Mouse (Mus musculus) T-cell, adult 66 days (primary cell): Measurements from ENCODE around the gene Snx32. TPM values are rescaled to one million over a fixed set of nuclear protein-coding genes. Genes with fewer than 3 reads are reported as not detected.

Experiments
- total RNA-seq, 2 experiments: library from RNA; stranded (reverse); gene quantifications; 3 replicates in 1 of 2; 4 replicates in 1 of 2; pipeline ENCODE4 v1.2.4; 2023

Gene Snx32
- 10 to 100 TPM in 1 of 2 experiments, 1 to 10 TPM in 1; 9.2 to 10.5 TPM for total RNA-seq

DNA sequence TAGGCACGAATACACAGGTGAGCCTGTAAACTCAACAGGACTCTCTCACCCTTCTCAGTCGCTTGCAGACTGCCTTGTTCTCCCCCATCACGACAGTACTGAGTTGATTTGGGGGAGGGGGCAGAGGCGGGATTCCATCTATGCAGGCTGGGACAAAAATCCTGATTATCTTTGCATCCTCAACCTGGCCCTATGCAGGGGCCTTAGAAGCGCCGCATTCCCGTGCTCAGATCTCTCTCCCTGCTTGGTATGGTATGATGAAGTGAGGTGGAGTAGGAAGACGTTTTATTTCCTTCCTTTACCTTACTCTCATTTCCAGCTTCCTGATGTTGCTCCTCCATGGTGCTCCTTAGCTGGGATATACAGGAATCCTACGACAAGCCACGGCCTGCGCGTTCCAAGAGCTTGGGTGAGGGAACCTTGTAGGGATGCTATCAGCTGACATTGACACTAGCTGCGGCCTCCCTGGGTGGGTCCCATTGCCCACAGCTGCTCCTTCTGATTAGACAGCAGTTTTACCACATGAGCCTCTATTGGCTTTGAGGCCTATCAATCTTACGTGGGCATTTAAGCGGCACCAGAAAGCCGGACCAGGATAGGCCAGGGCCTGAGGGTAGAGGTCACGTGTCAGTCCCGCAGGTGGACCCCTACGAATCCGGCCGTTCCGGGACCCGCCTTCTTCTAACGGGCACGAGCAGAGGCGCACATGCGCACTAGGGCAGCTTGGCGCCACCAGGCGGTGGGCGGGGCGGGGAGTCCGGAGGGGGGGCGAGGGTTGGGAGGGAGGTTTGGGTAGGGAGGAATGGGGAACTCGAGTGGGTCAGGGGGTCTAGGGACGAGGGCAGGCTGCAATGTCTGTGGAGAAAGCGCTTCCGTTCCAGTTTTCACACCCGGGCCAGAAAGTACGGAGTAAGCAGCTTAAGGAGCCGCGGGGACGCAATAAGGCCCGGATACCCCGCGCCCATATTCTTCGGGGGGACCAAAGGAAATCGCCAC, at the start of gene Snx32:
Gene Snx32 (minus strand): TSS at position 508 of the 996 bp plus-strand sequence.

DNA sequence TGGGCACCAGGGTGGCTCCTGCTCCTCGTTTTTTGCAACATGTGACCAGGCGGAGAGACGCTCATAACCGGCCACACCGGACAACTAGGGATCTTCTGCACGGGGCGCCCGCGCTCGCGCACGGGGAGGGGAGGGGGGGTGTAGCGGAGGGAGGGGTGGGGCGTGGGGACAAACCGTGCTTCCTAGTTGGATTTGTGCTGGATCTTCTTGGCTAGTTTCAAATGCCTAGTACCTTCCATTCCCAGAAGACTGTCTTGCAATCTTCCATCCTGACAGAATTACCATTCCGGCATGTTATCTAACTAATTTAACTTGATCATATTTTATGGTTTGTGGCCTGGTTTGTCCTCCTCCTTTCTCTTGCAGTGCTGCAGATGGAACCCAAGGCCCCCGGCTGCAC, 6.7 kb downstream of the Snx32 start, which contains the start of gene 1700020D05Rik:
Gene 1700020D05Rik (minus strand): TSS at position 101 of the 400 bp plus-strand sequence.

DNA sequence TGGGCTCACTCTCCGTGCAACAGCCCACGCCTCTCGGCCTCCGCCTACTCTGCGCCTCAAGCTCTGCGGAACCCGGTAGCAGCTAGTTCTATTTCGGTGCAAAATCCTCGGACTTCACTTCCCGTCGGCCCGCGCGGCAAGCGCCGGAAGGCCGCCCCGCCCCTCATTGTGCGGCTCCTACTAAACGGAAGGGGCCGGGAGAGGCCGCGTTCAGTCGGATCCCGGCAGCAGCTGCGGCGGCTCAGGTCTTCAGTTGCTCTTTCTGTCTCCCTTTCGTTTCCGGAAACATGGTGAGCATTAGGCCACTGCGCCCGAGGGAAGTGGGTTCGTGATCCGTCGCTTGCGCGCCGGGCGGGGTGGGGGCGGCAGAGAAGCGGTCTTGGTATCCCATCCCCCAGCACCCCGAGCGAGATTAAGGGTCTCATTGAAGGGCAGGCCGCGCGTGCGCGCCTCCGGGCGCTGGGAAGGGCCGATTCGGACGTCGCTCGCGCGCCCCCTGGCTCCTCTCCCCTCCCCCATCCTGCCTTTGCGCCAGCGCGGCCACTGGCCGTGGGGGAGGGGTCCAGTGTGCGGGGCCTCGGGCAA, 19.9 kb downstream of the Snx32 start, which contains the start of gene Cfl1:
Gene Cfl1 (plus strand): TSS at position 143 of the 585 bp plus-strand sequence.

GRCm38 (mm10) chr19:5487768-5488550, 22.4 kb downstream of the Snx32 start, which contains the start of gene Mus81:
Mus81 (minus strand) TSS chr19:5488402.

GRCm38 (mm10) chr19:5473720-5474119, 36.6 kb downstream of the Snx32 start, which contains the start of gene Efemp2:
Efemp2 (plus strand) TSS chr19:5473954.

DNA sequence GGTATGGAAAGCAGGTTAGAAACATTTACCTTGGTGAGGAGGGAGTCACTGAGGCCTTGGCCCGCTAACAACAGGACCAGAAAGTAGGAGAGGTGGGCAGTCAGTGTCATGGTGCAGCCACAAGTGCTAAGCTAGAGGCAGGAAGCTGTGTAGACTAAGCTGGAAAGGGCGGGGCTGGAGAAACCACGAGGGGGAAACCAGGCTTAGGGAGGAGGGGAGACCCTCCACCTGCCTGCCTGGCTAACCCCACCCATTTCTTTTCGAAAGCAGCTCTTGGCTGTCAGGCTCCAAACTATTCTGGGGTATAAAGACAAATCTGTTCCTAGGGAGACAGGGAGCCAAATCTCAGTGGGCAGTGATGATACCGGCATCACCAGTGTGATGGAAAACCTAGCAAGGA, 42.0 kb downstream of the Snx32 start, which contains the start of gene Ctsw:
Gene Ctsw (minus strand): TSS at position 134 of the 400 bp plus-strand sequence.

GRCm38 (mm10) chr19:5460465-5460911, 49.9 kb downstream of the Snx32 start, which contains the start of gene Fibp:
Fibp (plus strand) TSS chr19:5460615.

GRCm38 (mm10) chr19:5457746-5458442, 52.4 kb downstream of the Snx32 start, which contains the start of gene Ccdc85b:
Ccdc85b (minus strand) TSS chr19:5457894.

DNA sequence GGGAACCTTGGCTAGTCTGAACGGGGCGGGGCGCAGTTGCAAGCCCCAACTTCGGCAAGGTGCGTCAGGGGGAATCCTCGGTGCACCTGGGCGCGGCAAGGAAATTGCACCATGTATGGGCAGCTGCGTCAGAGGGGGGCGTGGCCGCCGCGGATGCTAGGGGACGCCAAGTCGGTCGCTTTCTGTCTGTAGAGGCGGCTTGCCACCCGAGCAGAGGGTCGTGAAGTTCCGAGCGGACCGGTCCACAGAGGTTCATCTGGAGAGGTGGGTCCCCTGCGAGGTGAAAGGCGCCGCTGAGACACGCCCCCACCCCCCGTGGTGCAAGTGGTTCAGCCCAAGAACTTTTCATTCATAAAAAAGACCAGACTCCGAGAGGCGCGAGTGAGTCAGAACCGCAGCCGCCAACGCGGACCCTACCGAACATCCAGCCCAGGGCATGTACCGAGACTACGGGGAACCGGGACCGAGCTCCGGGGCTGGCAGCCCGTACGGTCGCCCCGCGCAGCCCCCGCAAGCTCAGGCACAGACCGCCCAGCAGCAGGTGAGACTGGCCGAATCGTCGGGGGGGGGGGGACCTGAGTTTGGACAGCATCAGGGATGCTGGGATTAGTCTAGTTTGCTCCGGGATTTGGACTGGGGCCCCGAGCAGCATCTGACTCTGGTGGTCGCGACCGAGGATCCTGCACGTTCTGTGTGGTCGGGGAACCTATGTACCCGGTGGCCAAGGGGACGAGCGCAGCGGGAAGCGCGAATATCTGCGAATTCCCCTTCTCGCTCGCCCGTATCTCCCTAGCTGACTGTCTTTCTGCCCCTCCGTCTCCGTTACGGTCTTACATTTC, 62.6 kb downstream of the Snx32 start, which contains the start of gene Fosl1:
Gene Fosl1 (plus strand): TSS at position 33 of the 839 bp plus-strand sequence.

Other genes with a start within 250 kb of the Snx32 start
- 100 to 1,000 TPM; 102 to 103 TPM for gene Pacs1, start 237.4 kb downstream of the Snx32 start, total RNA-seq
- gene Sf3b2, start 215.1 kb downstream of the Snx32 start, total RNA-seq, result 100 to 1,000 TPM; 262 to 282 TPM
- gene Gal3st3, start 212.2 kb downstream of the Snx32 start, total RNA-seq, result not detected
- gene Catsper1, start 174.8 kb downstream of the Snx32 start, total RNA-seq, result not detected
- 1 to 10 TPM; 1.0 to 2.9 TPM for gene Cst6, start 161.0 kb downstream of the Snx32 start, total RNA-seq
- gene Eif1ad, start 143.8 kb downstream of the Snx32 start, total RNA-seq, result 10 to 100 TPM; 35.1 to 42.2 TPM
- 100 to 1,000 TPM; 104 to 116 TPM for gene Banf1, start 143.4 kb downstream of the Snx32 start, total RNA-seq
- 100 to 1,000 TPM; 183 to 193 TPM for gene Sart1, start 121.8 kb downstream of the Snx32 start, total RNA-seq
- under 1 TPM in 1 of 2 experiments, not detected in 1; 0.98 TPM for gene Tsga10ip, start 108.0 kb downstream of the Snx32 start, total RNA-seq
- 100 to 1,000 TPM; 176 to 179 TPM for gene Drap1, start 85.6 kb downstream of the Snx32 start, total RNA-seq
- 10 to 100 TPM; 66.9 to 71.3 TPM for gene AI837181, start 85.4 kb downstream of the Snx32 start, total RNA-seq
- gene Fosl1, start 63.0 kb downstream of the Snx32 start, total RNA-seq, result not detected
- gene Ccdc85b, start 52.6 kb downstream of the Snx32 start, total RNA-seq, result 1 to 10 TPM; 7.1 TPM
- 10 to 100 TPM; 85.7 to 89.0 TPM for gene Fibp, start 49.9 kb downstream of the Snx32 start, total RNA-seq
- 100 to 1,000 TPM; 168 to 233 TPM for gene Ctsw, start 42.0 kb downstream of the Snx32 start, total RNA-seq
- 1 to 10 TPM; 1.6 to 3.4 TPM for gene Efemp2, start 36.6 kb downstream of the Snx32 start, total RNA-seq
- 10 to 100 TPM; 46.1 to 52.7 TPM for gene Mus81, start 22.1 kb downstream of the Snx32 start, total RNA-seq
- gene Cfl1, start 20.1 kb downstream of the Snx32 start, total RNA-seq, result 1,000 to 10,000 TPM; 1,462 to 1,487 TPM
- 1 to 10 TPM; 2.1 to 2.6 TPM for gene 1700020D05Rik, start 6.8 kb downstream of the Snx32 start, total RNA-seq
- gene Ovol1, start 50.1 kb upstream of the Snx32 start, total RNA-seq, result not detected
- gene Ap5b1, start 57.5 kb upstream of the Snx32 start, total RNA-seq, result 10 to 100 TPM; 25.5 to 26.2 TPM
- gene Rnaseh2c, start 91.3 kb upstream of the Snx32 start, total RNA-seq, result 100 to 1,000 TPM; 113 TPM
- 100 to 1,000 TPM; 120 to 134 TPM for gene Kat5, start 99.7 kb upstream of the Snx32 start, total RNA-seq
- gene Rela, start 126.9 kb upstream of the Snx32 start, total RNA-seq, result 100 to 1,000 TPM; 129 to 143 TPM
- 100 to 1,000 TPM; 205 to 236 TPM for gene Sipa1, start 153.2 kb upstream of the Snx32 start, total RNA-seq
- 10 to 100 TPM; 47.9 to 54.0 TPM for gene Map3k11, start 178.2 kb upstream of the Snx32 start, total RNA-seq
- gene Pcnx3, start 178.4 kb upstream of the Snx32 start, total RNA-seq, result 100 to 1,000 TPM; 154 to 180 TPM
- 1 to 10 TPM; 1.1 to 1.3 TPM for gene Kcnk7, start 193.8 kb upstream of the Snx32 start, total RNA-seq
- gene Ehbp1l1, start 215.8 kb upstream of the Snx32 start, total RNA-seq, result 10 to 100 TPM; 33.2 to 33.4 TPM
- gene Fam89b, start 219.1 kb upstream of the Snx32 start, total RNA-seq, result 10 to 100 TPM; 33.5 to 40.3 TPM
- gene Ltbp3, start 230.4 kb upstream of the Snx32 start, total RNA-seq, result not detected